Mouse (Mus musculus) forebrain, embryonic 11.5 days (tissue): ENCODE measurements at regions not wholly inside any gene's neighbourhood (a gene's known extent, or its start where the extent isn't known, plus 50 kb on each side); places are given as distances from the start of the nearest gene placed in this dataset.
"Not testable (repeated sequence)": the region's sequence is repeated elsewhere in the genome, so short reads cannot be mapped to it uniquely, and the experiment has no call there.

ENCODE experiments used
- ATAC-seq: fragments of 200-750 bp; cut with Nextera tagmentation; replicated peaks from 2 replicates; pipeline ENCODE4 v1.8.0; 2017; ENCODE audit warnings: moderate TSS enrichment; ENCODE audit not compliant: low FRiP score
- DNase-seq: peaks from one replicate; pipeline ENCODE4 v3.0.0-alpha.2; 2017; ENCODE audit warnings: low spot score
- H3K27ac ChIP-seq: fragments of 300-500 bp; sonication (generic); 2 replicates; pipeline ENCODE4 v1.5.1; 2014; ENCODE audit warnings: low read depth, low read length
- H3K27me3 ChIP-seq: fragments of 300-500 bp; sonication (generic); 2 replicates; pipeline ENCODE4 v1.6.1; 2014; ENCODE audit warnings: mild to moderate bottlenecking, low read length, mixed read lengths; ENCODE audit not compliant: control insufficient read depth, insufficient read depth
- H3K36me3 ChIP-seq: fragments of 300-500 bp; sonication (generic); 2 replicates; pipeline ENCODE4 v1.6.1; 2014; ENCODE audit warnings: mild to moderate bottlenecking, low read length, moderate library complexity, mixed read lengths; ENCODE audit not compliant: control insufficient read depth, insufficient read depth
- H3K4me1 ChIP-seq: fragments of 300-500 bp; sonication (generic); replicated peaks from 2 replicates; pipeline ENCODE4 v1.6.1; 2014; ENCODE audit warnings: low read length, mixed read lengths; ENCODE audit not compliant: control insufficient read depth, insufficient read depth
- H3K4me2 ChIP-seq: fragments of 300-500 bp; sonication (generic); 2 replicates; pipeline ENCODE4 v1.6.1; 2014; ENCODE audit warnings: low read depth, mild to moderate bottlenecking, low read length, moderate library complexity, mixed read lengths; ENCODE audit not compliant: severe bottlenecking
- H3K4me3 ChIP-seq: fragments of 300-500 bp; sonication (generic); 2 replicates; pipeline ENCODE4 v1.5.1; 2014; ENCODE audit warnings: low read depth, low read length
- H3K9ac ChIP-seq: fragments of 300-500 bp; sonication (generic); 2 replicates; pipeline ENCODE4 v1.6.1; 2014; ENCODE audit warnings: low read length
- H3K9me3 ChIP-seq: fragments of 300-500 bp; sonication (generic); 2 replicates; pipeline ENCODE4 v1.6.1; 2016; ENCODE audit warnings: low read length, mixed read lengths; ENCODE audit not compliant: control insufficient read depth
- WGBS: fragments of 180-500 bp; shearing (Covaris S2); extraction: QIAGEN DNeasy Blood & Tissue Kit; methylation state at CpG from one replicate; pipeline ENCODE4 v1.1.7; 2014; 5-methylcytosine and 5-hydroxymethylcytosine counted together

- Histone ChIP-seq H3K27ac (no peak overlapping the region), H3K27me3 (no peaks in the 10 kb centered on the region), H3K36me3 (no peaks in the 10 kb centered on the region), H3K9me3 (no peaks in the 10 kb centered on the region), H3K4me2 (no peak overlapping the region), H3K9ac (no peak overlapping the region), H3K4me1 (no peaks in the 10 kb centered on the region), H3K4me3 (no peak overlapping the region)
- ATAC-seq (no peak), DNase-seq (no peak)
- 91% methylated on average over 4 of the region's 4 CpGs for WGBS
These were observed 198.3 kb upstream of the Slc7a14 start for GRCm38 (mm10) chr3:31508471-31508870.

GRCm38 (mm10) chr3:31499201-31499968 lies 189.2 kb upstream of the Slc7a14 start:
- H3K27ac ChIP-seq: no peak overlapping the region
- no peak; the same call in 1 of the 2 replicates for ATAC-seq
- WGBS: 83% methylated on average over 10 of the region's 10 CpGs

GRCm38 (mm10) chr3:31495287-31495686 lies 185.1 kb upstream of the Slc7a14 start:
- Histone ChIP-seq H3K27ac (no peak overlapping the region), H3K9ac (no peak overlapping the region), H3K27me3 (no peaks in the 10 kb centered on the region), H3K9me3 (no peaks in the 10 kb centered on the region), H3K4me3 (no peak overlapping the region), H3K4me1 (no peaks in the 10 kb centered on the region), H3K36me3 (no peaks in the 10 kb centered on the region), H3K4me2 (no peak overlapping the region)
- 95% methylated on average over 1 of the region's 1 CpGs for WGBS
- no peak for ATAC-seq
- no peak for DNase-seq

More at GRCm38 (mm10) chr3:31499201-31499968, 189.2 kb upstream of the Slc7a14 start:
- no peaks in the 10 kb centered on the region for H3K9me3 ChIP-seq
- DNase-seq: no peak
- H3K4me3 ChIP-seq: no peak overlapping the region
- no peak overlapping the region for H3K9ac ChIP-seq
- H3K36me3 ChIP-seq: no peaks in the 10 kb centered on the region
- no peaks in the 10 kb centered on the region for H3K4me1 ChIP-seq
- no peak overlapping the region for H3K4me2 ChIP-seq
- H3K27me3 ChIP-seq: no peaks in the 10 kb centered on the region

GRCm38 (mm10) chr3:31494706-31495105 lies 184.5 kb upstream of the Slc7a14 start:
- Histone ChIP-seq H3K4me3 (no peak overlapping the region), H3K27ac (no peak overlapping the region), H3K4me1 (no peaks in the 10 kb centered on the region), H3K36me3 (no peaks in the 10 kb centered on the region), H3K27me3 (no peaks in the 10 kb centered on the region), H3K4me2 (no peak overlapping the region), H3K9me3 (no peaks in the 10 kb centered on the region), H3K9ac (no peak overlapping the region)
- ATAC-seq (no peak), DNase-seq (no peak)
- WGBS: 91% methylated on average over 1 of the region's 1 CpGs

GRCm38 (mm10) chr3:31491736-31492135 lies 181.6 kb upstream of the Slc7a14 start:
- not testable (repeated sequence) for DNase-seq, H3K9ac ChIP-seq, H3K27me3 ChIP-seq, H3K27ac ChIP-seq, H3K4me3 ChIP-seq, ATAC-seq, H3K4me2 ChIP-seq, H3K4me1 ChIP-seq, H3K9me3 ChIP-seq, H3K36me3 ChIP-seq
- 84% methylated on average over 1 of the region's 1 CpGs for WGBS

GRCm38 (mm10) chr3:31487596-31487995 lies 177.4 kb upstream of the Slc7a14 start:
- H3K27me3 ChIP-seq: no peaks in the 10 kb centered on the region
- 78% methylated on average over 6 of the region's 6 CpGs for WGBS
- no peak overlapping the region for H3K9ac ChIP-seq
- H3K4me2 ChIP-seq: no peak overlapping the region
- DNase-seq (no peak), ATAC-seq (no peak)
- H3K36me3 ChIP-seq: no peaks in the 10 kb centered on the region
- no peak overlapping the region for H3K4me3 ChIP-seq
- H3K27ac ChIP-seq: no peak overlapping the region
- H3K4me1 ChIP-seq: no peaks in the 10 kb centered on the region
- no peaks in the 10 kb centered on the region for H3K9me3 ChIP-seq

- 68% methylated on average over 3 of the region's 3 CpGs for WGBS
- no peak overlapping the region for H3K4me2 ChIP-seq
- H3K27me3 ChIP-seq: no peaks in the 10 kb centered on the region
- H3K4me1 ChIP-seq: no peaks in the 10 kb centered on the region
- DNase-seq (no peak), ATAC-seq (no peak)
- no peaks in the 10 kb centered on the region for H3K9me3 ChIP-seq
- no peak overlapping the region for H3K27ac ChIP-seq
- H3K4me3 ChIP-seq: no peak overlapping the region
- H3K9ac ChIP-seq: no peak overlapping the region
- no peaks in the 10 kb centered on the region for H3K36me3 ChIP-seq
These were observed 171.8 kb upstream of the Slc7a14 start for GRCm38 (mm10) chr3:31481964-31482363.

GRCm38 (mm10) chr3:31467882-31468281 lies 157.7 kb upstream of the Slc7a14 start:
- Histone ChIP-seq H3K27ac (no peak overlapping the region), H3K4me1 (no peaks in the 10 kb centered on the region), H3K9ac (no peak overlapping the region), H3K4me3 (no peak overlapping the region), H3K9me3 (no peaks in the 10 kb centered on the region), H3K4me2 (no peak overlapping the region), H3K27me3 (no peaks in the 10 kb centered on the region), H3K36me3 (no peaks in the 10 kb centered on the region)
- DNase-seq (no peak), ATAC-seq (no peak)
- 53% methylated on average over 1 of the region's 1 CpGs for WGBS

GRCm38 (mm10) chr3:31464260-31464659 lies 154.1 kb upstream of the Slc7a14 start:
- H3K27me3 ChIP-seq: no peaks in the 10 kb centered on the region
- H3K4me2 ChIP-seq: no peak overlapping the region
- no peak overlapping the region for H3K27ac ChIP-seq
- H3K9me3 ChIP-seq: no peaks in the 10 kb centered on the region
- H3K4me1 ChIP-seq: no peaks in the 10 kb centered on the region
- H3K4me3 ChIP-seq: no peak overlapping the region
- no peaks in the 10 kb centered on the region for H3K36me3 ChIP-seq
- ATAC-seq: no peak
- 81% methylated on average over 4 of the region's 4 CpGs for WGBS
- H3K9ac ChIP-seq: no peak overlapping the region
- DNase-seq: no peak
